Mouse (Mus musculus): ENCODE data around the gene Erp44.

- TF ChIP-seq CTCF (IDR thresholded peaks at IDR 0.05; ENCODE audit: borderline replicate concordance, insufficient read depth, low read length), result no peak
- TF ChIP-seq POLR2A (IDR thresholded peaks at IDR 0.05; ENCODE audit: low read depth, low read length), result no peak
Measured at GRCm38 (mm10) chr4:48225604-48226003, 53.8 kb downstream of the Erp44 start.

Data from embryonic fibroblast, embryonic 13.5 days (primary cell).